Mouse (Mus musculus) liver, postnatal 0 days (tissue): Measurements from ENCODE around the gene Cfap161. TPM values are rescaled to one million over a fixed set of nuclear protein-coding genes. Genes with fewer than 3 reads are reported as not detected.
A peak's percentile ranks its signal among the peaks of the same experiment; 100 is the strongest.

Experiments used
- ATAC-seq: fragments of 200-750 bp; cut with Nextera tagmentation; 2 replicates; pipeline ENCODE4 v1.8.0; 2017; ENCODE audit warnings: mild to moderate bottlenecking, moderate library complexity
- DNase-seq: peaks from one replicate; pipeline ENCODE4 v3.0.0-alpha.2; 2016
- H3K27ac ChIP-seq: fragments of 300-500 bp; sonication (generic); 2 replicates; pipeline ENCODE4 v1.5.1; 2014; ENCODE audit warnings: antibody characterized with exemption, moderate library complexity, mild to moderate bottlenecking, low read depth
- H3K27me3 ChIP-seq: fragments of 300-500 bp; sonication (generic); 2 replicates; pipeline ENCODE4 v1.6.1; 2014; ENCODE audit warnings: low read length, control low read depth, mixed read lengths; ENCODE audit not compliant: insufficient read depth
- H3K36me3 ChIP-seq: fragments of 300-500 bp; sonication (generic); replicated peaks from 2 replicates; pipeline ENCODE4 v1.6.1; 2014; ENCODE audit warnings: mild to moderate bottlenecking, control low read depth, low read length, moderate library complexity, mixed read lengths; ENCODE audit not compliant: insufficient read depth
- H3K4me1 ChIP-seq: fragments of 300-500 bp; sonication (generic); 2 replicates; pipeline ENCODE4 v1.6.1; 2014; ENCODE audit warnings: antibody characterized with exemption, mild to moderate bottlenecking, control low read depth; ENCODE audit not compliant: insufficient read depth
- H3K4me2 ChIP-seq: fragments of 300-500 bp; sonication (generic); 2 replicates; pipeline ENCODE4 v1.6.1; 2014; ENCODE audit warnings: low read depth, mild to moderate bottlenecking, low read length, moderate library complexity, mixed read lengths
- H3K4me3 ChIP-seq: fragments of 300-500 bp; sonication (generic); 2 replicates; pipeline ENCODE4 v1.5.1; 2014; ENCODE audit warnings: low read depth, low read length
- H3K9ac ChIP-seq: fragments of 300-500 bp; sonication (generic); replicated peaks from 2 replicates; pipeline ENCODE4 v1.6.1; 2014; ENCODE audit warnings: mild to moderate bottlenecking, moderate library complexity
- H3K9me3 ChIP-seq: fragments of 300-500 bp; sonication (generic); 2 replicates; pipeline ENCODE4 v1.6.1; 2016; ENCODE audit warnings: mild to moderate bottlenecking, control low read depth, low read length, mixed read lengths
- CTCF ChIP-seq: sonication (generic); IDR thresholded peaks from 2 replicates; pipeline ENCODE4 v1.5.1; 2016; ENCODE audit warnings: antibody characterized with exemption, low read depth
- EP300 ChIP-seq: IDR thresholded peaks from 2 replicates; pipeline ENCODE4 v1.6.1; 2016; ENCODE audit warnings: antibody characterized with exemption, low read depth, mild to moderate bottlenecking
- WGBS: fragments of 180-500 bp; shearing (Covaris S2); extraction: QIAGEN DNeasy Blood & Tissue Kit; methylation state at CpG from one replicate; pipeline ENCODE4 v1.1.7; 2014; ENCODE audit not compliant: insufficient replicate concordance; 5-methylcytosine and 5-hydroxymethylcytosine counted together
- polyA plus RNA-seq: library from polyadenylated mRNA; unstranded; fragments of >200 nt; fragmentation: Nextera tagmentation; extraction: Ambion mirVana; gene quantifications from 2 replicates; pipeline ENCODE4 v1.2.1, GENCODE M21; 2015

Gene Cfap161
- polyA plus RNA-seq, 1 experiment from 2014 or later = not detected

DNA sequence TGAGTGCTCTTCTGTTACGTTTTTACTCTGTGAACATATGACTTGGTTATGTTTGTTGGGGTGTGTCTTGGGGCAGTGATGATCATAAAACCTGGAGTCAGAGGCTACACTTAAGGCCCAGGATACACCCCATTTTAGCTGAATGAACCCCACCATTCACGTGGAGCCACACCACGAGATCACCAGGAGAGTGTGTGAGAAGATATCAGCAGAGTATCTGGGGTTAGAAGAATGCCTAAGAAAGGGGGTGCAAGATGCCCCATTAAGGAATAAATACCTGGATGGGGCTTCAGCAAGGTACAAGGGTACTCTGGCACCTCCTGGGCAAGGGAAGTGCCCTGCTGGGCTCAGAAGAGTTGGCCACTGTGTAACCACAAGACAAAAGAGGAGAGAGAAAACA lies 60.4 kb downstream of the Cfap161 start:
- TF ChIP-seq CTCF = no peak
- TF ChIP-seq EP300 = no peak
- ATAC-seq = no peak
- peak; percentile 2 for DNase-seq
- no peaks in the 10 kb centered on the region for H3K36me3 ChIP-seq
- no peak overlapping the region for H3K4me3 ChIP-seq
- 79% methylated on average over 3 of the region's 3 CpGs for WGBS
- H3K27me3 ChIP-seq = no peaks in the 10 kb centered on the region
- H3K4me2 ChIP-seq = no peak overlapping the region
- no peak overlapping the region for H3K9ac ChIP-seq
- no peaks in the 10 kb centered on the region for H3K4me1 ChIP-seq
- H3K27ac ChIP-seq = no peak overlapping the region
- no peaks in the 10 kb centered on the region for H3K9me3 ChIP-seq

DNA sequence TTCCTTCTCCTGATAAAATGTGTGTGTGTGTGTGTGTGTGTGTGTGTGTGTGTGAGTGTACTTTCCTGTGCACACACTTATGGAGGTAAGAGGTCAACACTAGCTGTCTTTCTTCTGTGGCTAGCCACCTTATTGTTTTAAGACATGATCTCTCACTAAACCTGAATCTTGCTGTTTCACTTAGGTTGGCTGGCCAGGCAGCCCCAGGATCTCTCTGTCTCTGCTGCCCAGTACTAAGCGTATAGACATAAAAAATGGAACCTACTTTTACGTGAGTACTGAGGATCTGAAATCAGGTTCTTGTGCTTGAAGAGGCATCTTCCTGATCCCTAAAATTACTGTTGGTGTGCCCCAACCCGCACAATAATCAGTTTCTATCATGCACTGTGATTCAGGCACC lies 61.9 kb downstream of the Cfap161 start:
- no peaks in the 10 kb centered on the region for H3K27me3 ChIP-seq
- H3K9me3 ChIP-seq = no peaks in the 10 kb centered on the region
- H3K4me3 ChIP-seq = no peak overlapping the region
- H3K9ac ChIP-seq = no peak overlapping the region
- no peak overlapping the region for H3K27ac ChIP-seq
- peak; percentile 2 for DNase-seq
- no peaks in the 10 kb centered on the region for H3K4me1 ChIP-seq
- no peak for TF ChIP-seq CTCF
- TF ChIP-seq EP300 = no peak
- H3K4me2 ChIP-seq = no peak overlapping the region
- H3K36me3 ChIP-seq = no peaks in the 10 kb centered on the region
- WGBS = 75% methylated on average over 3 of the region's 3 CpGs
- ATAC-seq = no peak

DNA sequence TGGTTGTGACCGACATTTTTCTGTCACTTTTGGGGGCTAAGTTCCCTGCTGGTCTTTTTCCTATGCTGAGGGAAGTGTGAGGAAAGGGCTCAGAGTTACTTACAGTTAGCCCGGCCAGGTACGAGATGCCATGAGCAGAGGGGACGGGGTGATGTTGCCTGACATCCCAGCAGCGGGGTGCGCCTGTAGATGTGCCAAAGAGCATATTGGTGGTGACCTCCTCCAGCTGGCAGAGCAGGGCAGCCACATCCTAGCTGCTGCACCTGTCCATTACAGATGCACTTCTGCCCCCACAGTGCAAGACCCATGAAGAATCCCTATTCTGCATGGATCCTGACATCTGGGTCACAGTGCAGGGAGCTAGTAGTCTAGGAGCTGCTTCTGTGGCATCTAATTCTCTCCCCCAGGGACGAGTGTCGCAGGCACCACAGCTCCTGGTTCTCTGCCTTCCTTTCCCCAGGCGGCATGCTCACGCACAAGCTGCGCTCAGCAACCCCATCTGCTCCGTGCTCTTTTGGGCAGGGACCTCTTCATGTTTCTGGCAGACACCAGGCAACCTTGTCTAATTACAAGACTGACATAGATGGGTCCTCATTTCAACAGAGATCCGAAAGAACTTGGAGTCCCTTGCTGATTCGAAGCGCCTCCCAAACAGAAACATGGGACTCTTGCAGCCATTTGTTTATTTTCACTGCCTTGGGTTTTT lies 62.6 kb downstream of the Cfap161 start:
- Histone ChIP-seq H3K27me3 (no peaks in the 10 kb centered on the region), H3K9ac (no peak overlapping the region), H3K4me2 (no peak overlapping the region), H3K36me3 (no peaks in the 10 kb centered on the region), H3K27ac (no peak overlapping the region), H3K4me3 (no peak overlapping the region), H3K4me1 (no peaks in the 10 kb centered on the region), H3K9me3 (no peaks in the 10 kb centered on the region)
- DNase-seq = peak; percentile 8
- no peak for ATAC-seq
- TF ChIP-seq CTCF (no peak), EP300 (no peak)
- 76% methylated on average over 15 of the region's 15 CpGs for WGBS

DNA sequence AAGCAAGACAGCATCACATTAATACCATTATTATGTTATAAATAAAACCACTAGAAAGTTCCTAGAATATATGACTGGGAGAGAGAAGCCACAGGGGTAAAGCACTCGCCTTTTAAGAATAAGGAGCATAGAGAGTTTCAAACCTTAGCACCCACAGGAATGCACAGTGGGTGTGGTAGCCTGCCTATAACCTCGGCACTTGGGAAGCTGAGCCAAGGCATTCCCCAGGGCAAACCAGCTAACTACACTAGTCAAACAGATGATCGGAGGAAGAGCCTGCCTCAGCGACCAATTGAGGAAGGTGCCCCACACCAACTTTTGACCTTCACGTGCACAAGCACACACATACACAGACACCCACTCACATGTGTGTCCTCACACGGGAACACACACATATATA lies 63.4 kb downstream of the Cfap161 start:
- no peaks in the 10 kb centered on the region for H3K36me3 ChIP-seq
- no peaks in the 10 kb centered on the region for H3K27me3 ChIP-seq
- H3K9me3 ChIP-seq = no peaks in the 10 kb centered on the region
- no peak overlapping the region for H3K27ac ChIP-seq
- ATAC-seq = no peak
- WGBS = 69% methylated on average over 6 of the region's 6 CpGs
- H3K4me1 ChIP-seq = no peaks in the 10 kb centered on the region
- DNase-seq = peak; percentile 1
- H3K4me2 ChIP-seq = no peak overlapping the region
- H3K9ac ChIP-seq = no peak overlapping the region
- no peak overlapping the region for H3K4me3 ChIP-seq
- no peak for TF ChIP-seq EP300
- TF ChIP-seq CTCF = no peak

DNA sequence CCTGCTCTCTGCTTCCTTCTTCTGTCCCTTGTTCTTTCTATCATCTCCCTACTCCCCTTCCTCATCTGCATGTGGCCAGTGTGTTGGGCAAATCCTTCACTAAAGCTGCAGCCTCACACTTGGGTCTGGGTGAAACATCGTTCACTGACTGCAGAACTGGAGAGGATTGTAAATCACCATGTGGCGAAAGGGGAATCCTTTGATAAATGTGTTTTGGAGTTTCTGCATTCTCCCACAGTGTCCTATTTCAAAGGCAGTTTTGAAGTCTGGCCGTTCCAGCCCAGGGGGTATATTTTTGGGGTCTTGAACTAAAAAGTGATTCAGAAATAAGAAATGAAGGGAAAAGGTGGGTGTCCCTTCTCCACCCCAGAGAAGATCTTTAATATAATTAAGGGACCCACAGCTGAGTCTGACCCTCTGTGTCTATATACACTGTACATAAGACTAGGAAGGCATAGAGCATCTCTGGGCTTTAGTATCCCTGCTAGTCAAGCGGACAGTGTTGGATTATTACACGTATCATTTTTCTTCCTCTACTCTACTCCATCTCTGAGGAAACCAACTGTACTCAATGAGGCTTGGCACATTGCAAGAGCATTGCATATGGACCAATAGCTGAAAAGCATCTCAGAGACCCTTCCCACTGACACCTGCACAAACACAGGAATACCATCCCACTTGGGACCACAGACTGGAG lies 67.6 kb downstream of the Cfap161 start:
- Histone ChIP-seq H3K9me3 (no peaks in the 10 kb centered on the region), H3K4me3 (no peak overlapping the region), H3K4me2 (no peak overlapping the region), H3K27me3 (no peaks in the 10 kb centered on the region), H3K4me1 (0 out of 2 replicates have a peak, but pooled peaks cover 2% of the 10 kb centered on the region), H3K9ac (no peak overlapping the region), H3K27ac (no peak overlapping the region), H3K36me3 (no peaks in the 10 kb centered on the region)
- no peak for ATAC-seq
- TF ChIP-seq EP300 (no peak), CTCF (no peak)
- WGBS = 67% methylated on average over 5 of the region's 5 CpGs
- no peak for DNase-seq

DNA sequence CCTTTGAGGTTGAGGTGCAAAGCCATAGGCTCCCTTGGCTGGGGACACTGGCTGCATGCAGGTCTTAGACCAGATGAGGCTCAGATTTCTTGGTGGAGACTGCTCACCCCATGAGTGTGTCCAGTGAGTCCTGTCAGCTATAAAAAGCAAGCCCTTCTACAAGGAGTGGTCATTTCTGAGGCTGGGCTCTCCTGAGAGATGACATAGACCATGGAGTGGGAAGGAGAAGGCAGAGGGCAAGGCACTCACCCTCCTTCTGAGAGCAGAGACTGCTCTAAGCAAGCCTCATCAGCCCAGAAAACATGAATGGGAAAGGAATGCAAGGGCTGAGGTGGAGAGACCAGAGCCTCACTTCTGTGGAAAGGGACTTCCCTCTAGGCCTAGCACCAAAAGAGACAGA lies 68.9 kb downstream of the Cfap161 start:
- ATAC-seq = no peak
- Histone ChIP-seq H3K4me2 (no peak overlapping the region), H3K9me3 (no peaks in the 10 kb centered on the region), H3K36me3 (no peaks in the 10 kb centered on the region), H3K9ac (no peak overlapping the region), H3K27me3 (no peaks in the 10 kb centered on the region), H3K27ac (no peak overlapping the region), H3K4me1 (0 out of 2 replicates have a peak, but pooled peaks cover 2% of the 10 kb centered on the region), H3K4me3 (no peak overlapping the region)
- TF ChIP-seq CTCF = no peak
- no peak for TF ChIP-seq EP300
- no peak for DNase-seq
